ENCODE assay signal across 7 mouse cellular contexts in genomic region chr4:141060426-141061301, GRCm38 (mm10). TPM values are rescaled to one million over a fixed set of nuclear protein-coding genes. Genes with fewer than 3 reads are reported as not detected.
A peak's percentile ranks its signal among the peaks of the same experiment; 100 is the strongest.
DNase-seq lines count a peak whose midpoint lies in the region; ATAC-seq lines count a peak whose summit lies in the region.

Gene Crocc (minus strand): TSS chr4:141060550.

- intact Hi-C loops in gastrocnemius, postnatal 36 days (cut with DNase I): loop anchor here (2.0 kb wide), 1 partner anchor 14 kb away; no protein-coding TSS in a partner anchor
- intact Hi-C loops in left cerebral cortex, postnatal 25 days (cut with DNase I): no loop called here

- peak; percentile 99 for DNase-seq in adrenal gland, adult 2 months
- peak; percentile 99 for DNase-seq in embryo, embryonic 11.5 days (ENCODE audit: low read depth, low spot score)
- DNase-seq in gastrocnemius, postnatal 36 days: peak; percentile 99
- peak; percentile 97 to 98 for DNase-seq in left cerebral cortex, postnatal 25 days (ENCODE audit: low spot score in 2 of 2)
- peak; percentile 100 for DNase-seq in midbrain, embryonic 10.5 days (ENCODE audit: low spot score)
- DNase-seq in right cerebral cortex, postnatal 4 days: peak; percentile 100

- peak within 1 kb of the TSS; percentile 90 for H3K27ac ChIP-seq in intestine, embryonic 15.5 days
- H3K27ac ChIP-seq in midbrain, embryonic 10.5 days (replicated peaks): peak within 1 kb of the TSS; percentile 92

- peaks cover 3% of the 10 kb centered on the region; the same call in 1 of the 2 replicates for H3K36me3 ChIP-seq in intestine, embryonic 15.5 days
- peaks cover 27% of the 10 kb centered on the region for H3K36me3 ChIP-seq in midbrain, embryonic 10.5 days

- H3K4me3 ChIP-seq in intestine, embryonic 15.5 days (replicated peaks): peak within 1 kb of the TSS; percentile 60
- H3K4me3 ChIP-seq in midbrain, embryonic 10.5 days: peak within 1 kb of the TSS; percentile 65

- H3K9ac ChIP-seq in intestine, embryonic 15.5 days: peak within 1 kb of the TSS; percentile 80

- H3K4me2 ChIP-seq in intestine, embryonic 15.5 days (replicated peaks): peak within 1 kb of the TSS; percentile 74

- H3K27me3 ChIP-seq in intestine, embryonic 15.5 days (replicated peaks): no peaks in the 10 kb centered on the region
- no peaks in the 10 kb centered on the region for H3K27me3 ChIP-seq in midbrain, embryonic 10.5 days (ENCODE audit: low read depth, poor library complexity, severe bottlenecking)

- ATAC-seq in intestine, embryonic 15.5 days: peak; percentile 97

- WGBS in intestine, embryonic 15.5 days: under 1% methylated on average over 77 of the region's 77 CpGs
- under 1% methylated on average over 77 of the region's 77 CpGs for WGBS in midbrain, embryonic 10.5 days

- no peaks in the 10 kb centered on the region for H3K9me3 ChIP-seq in intestine, embryonic 15.5 days
- H3K9me3 ChIP-seq in midbrain, embryonic 10.5 days (replicated peaks): no peaks in the 10 kb centered on the region

- peaks cover 6% of the 10 kb centered on the region; the same call in 1 of the 2 replicates for H3K4me1 ChIP-seq in intestine, embryonic 15.5 days (replicated peaks)
- H3K4me1 ChIP-seq in midbrain, embryonic 10.5 days: peaks cover 49% of the 10 kb centered on the region

RNA-seq across cellular contexts. Expression of gene Crocc, which starts in this region (rescaled TPM):
- total RNA-seq in adrenal gland, adult 2 months (2021): 1 to 10 TPM; 5.6 to 7.4 TPM
- 7.1 and 10.5 TPM in 2 replicates for polyA plus RNA-seq in adrenal gland, adult 2 months (2012; rRNA removed)
- total RNA-seq in gastrocnemius, postnatal 36 days (2021): 1 to 10 TPM; 1.7 to 2.0 TPM
- polyA plus RNA-seq in intestine, embryonic 15.5 days (2015; fragmentation: Nextera tagmentation; extraction: Ambion mirVana): 4.0 and 4.7 TPM in 2 replicates
- total RNA-seq in left cerebral cortex, postnatal 25 days (2021): 10 to 100 TPM; 51.4 to 62.7 TPM
- polyA plus RNA-seq in midbrain, embryonic 10.5 days (2016; fragmentation: Nextera tagmentation; extraction: Ambion mirVana): 10.8 and 11.0 TPM in 2 replicates

Comparison
In these comparisons a context has a peak if more than half of its experiments do, and no peak if none do; other contexts are left out.
1. Peak in every context shown above with its lines: DNase-seq, ATAC-seq, H3K4me3 ChIP-seq and H3K27ac ChIP-seq.
2. RNA of gene Crocc (total RNA-seq): 51.4 to 62.7 TPM in left cerebral cortex, postnatal 25 days; 5.6 to 7.4 TPM in adrenal gland, adult 2 months and 1.7 to 2.0 TPM in gastrocnemius, postnatal 36 days; every median in the first group is over 4 times any median in the second.